Mouse (Mus musculus): ENCODE results near the gene Mgat4a. TPM values are rescaled to one million over a fixed set of nuclear protein-coding genes. Genes with fewer than 3 reads are reported as not detected.

Gene Mgat4a
- total RNA-seq (2023) = 10 to 100 TPM; 65.6 to 77.6 TPM

DNA sequence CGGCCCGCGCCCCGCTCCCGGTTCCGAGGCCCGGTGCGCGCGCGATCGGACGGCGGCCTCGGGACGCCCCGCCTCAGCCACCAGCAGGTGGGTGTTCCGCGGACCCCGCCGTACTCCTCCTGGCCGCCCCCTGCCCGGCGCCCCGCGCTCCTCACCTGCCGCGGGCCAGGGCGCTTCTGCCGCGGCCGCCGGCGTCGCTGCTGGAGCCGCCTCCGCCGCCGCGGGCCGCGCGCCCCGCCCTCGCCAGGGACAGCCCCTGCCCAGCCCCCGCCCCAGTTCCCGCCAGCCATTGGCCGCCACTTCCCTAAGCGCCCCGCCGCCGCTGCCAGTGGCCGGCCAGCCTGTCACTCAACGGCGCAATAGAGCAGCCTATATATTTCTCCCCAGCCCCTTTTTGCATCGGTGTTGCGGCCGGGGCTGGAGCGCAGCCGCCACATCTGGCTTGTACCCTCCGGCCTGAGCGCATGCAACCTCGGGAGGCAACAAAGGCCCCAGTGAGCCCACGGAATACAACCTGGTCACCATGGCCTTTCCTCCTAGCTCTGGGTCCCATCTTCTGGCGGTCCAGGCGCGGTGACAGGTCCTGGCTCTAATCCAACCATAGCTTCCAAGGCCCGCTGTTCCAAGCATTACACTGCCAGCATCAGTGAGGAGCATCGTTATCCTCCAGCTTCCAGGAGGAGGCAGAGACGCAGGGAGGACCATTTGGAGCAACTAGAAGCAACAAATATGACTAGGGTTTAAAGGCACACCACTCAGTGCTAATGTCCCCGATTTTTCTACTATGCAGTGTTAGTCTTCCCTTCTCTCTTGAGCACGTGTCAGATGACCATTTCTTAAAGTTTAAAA, at the start of gene Mgat4a:
Gene Mgat4a, minus strand, starts transcription at position 207 of the 849 bp plus-strand sequence.

GRCm38 (mm10) chr1:37429366-37430296, 111.2 kb downstream of the Mgat4a start, which contains the start of the genes Coa5 and Unc50:
Gene Coa5, minus strand, starts transcription at chr1:37430103.
Gene Unc50, plus strand, starts transcription at chr1:37430139.

Other genes with a start within 250 kb of the Mgat4a start
- 10 to 100 TPM; 28.6 to 30.4 TPM for gene Inpp4a, start 241.2 kb downstream of the Mgat4a start, total RNA-seq (2023)
- 10 to 100 TPM; 39.2 to 43.8 TPM for gene Coa5, start 110.9 kb downstream of the Mgat4a start, total RNA-seq (2023)
- gene Unc50, start 110.9 kb downstream of the Mgat4a start, total RNA-seq (2023) = 10 to 100 TPM; 35.1 to 39.2 TPM
- gene 2010300C02Rik, start 179.1 kb upstream of the Mgat4a start, total RNA-seq (2023) = under 1 TPM in 1 of 2 experiments, not detected in 1; 0.26 TPM